Mouse (Mus musculus) adipose tissue, adult 10 weeks (tissue): ENCODE results near the gene Thap12. TPM values are rescaled to one million over a fixed set of nuclear protein-coding genes. Genes with fewer than 3 reads are reported as not detected.

Experiments
- polyA plus RNA-seq: library from polyadenylated mRNA; stranded (reverse); fragments of 350-450 nt; fragmentation: Illumina TruSeq; extraction: RNeasy Lipid Tissue Mini Kit (QIAGEN cat#74804); gene quantifications from one replicate; pipeline ENCODE4 v1.2.3, GENCODE M21; 2014; ENCODE audit warnings: low read depth, low replicate concordance

Gene Thap12
- polyA plus RNA-seq: 46.7 TPM

GRCm38 (mm10) chr7:98702283-98703240, at the start of gene Thap12:
Gene Thap12 (plus strand): TSS chr7:98703103.

GRCm38 (mm10) chr7:98656531-98657221, 46.2 kb upstream of the Thap12 start, which contains the start of gene Emsy:
Gene Emsy (minus strand): TSS chr7:98656783.

Other genes with a start within 250 kb of the Thap12 start
- 10.6 TPM for gene Lrrc32, start 213.8 kb upstream of the Thap12 start, polyA plus RNA-seq
- 18.5 TPM for gene Emsy, start 46.3 kb upstream of the Thap12 start, polyA plus RNA-seq
- gene Wnt11, start 132.0 kb downstream of the Thap12 start, polyA plus RNA-seq: 2.6 TPM